Mouse (Mus musculus) cerebellum, adult 8-10 months (tissue): ENCODE results near the gene Actr2.
"Not testable (repeated sequence)": the region's sequence is repeated elsewhere in the genome, so short reads cannot be mapped to it uniquely, and the experiment has no call there.

Experiments
- DNase-seq: peaks from one replicate; pipeline ENCODE4 v3.0.0; 2022

Gene Actr2

DNA sequence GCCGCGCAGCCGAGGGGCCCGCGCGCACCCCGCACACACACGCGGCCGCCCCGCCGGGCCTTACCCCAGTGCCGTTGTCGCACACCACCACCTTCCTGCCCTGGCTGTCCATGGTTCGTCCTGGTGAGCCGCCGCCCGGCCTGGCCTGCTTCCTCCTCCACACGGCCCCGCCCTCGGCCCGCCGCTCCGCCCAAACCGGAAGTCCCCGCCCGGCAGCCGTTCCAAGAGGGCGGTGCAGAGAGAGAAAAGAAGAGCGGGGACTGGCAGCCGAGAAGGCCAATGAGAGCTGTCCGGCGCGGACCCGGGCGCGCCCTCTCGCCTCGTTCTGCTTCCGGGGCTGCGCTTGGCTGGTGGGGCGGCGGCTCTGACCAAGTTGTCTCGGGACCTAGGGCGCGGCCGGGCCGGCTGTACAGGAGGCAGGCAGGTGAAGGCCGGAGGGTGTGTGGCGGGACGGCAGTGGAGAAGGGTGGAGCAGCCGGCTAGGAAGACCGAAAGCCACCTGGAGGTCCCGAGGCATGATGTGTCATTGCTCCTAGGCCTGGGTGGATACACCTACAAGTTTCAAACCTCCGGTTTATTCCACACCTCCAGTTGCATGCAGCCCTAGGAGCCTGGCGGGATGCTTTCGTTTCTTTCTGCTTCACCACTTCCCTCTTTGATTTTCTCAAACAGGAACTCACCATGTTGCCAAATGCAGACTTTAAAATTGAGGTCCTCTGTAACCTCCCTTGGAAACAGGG is at the start of gene Actr2:
Gene Actr2, minus strand, starts transcription at position 173 of the 740 bp plus-strand sequence.
- DNase-seq, result peak; percentile 95

DNA sequence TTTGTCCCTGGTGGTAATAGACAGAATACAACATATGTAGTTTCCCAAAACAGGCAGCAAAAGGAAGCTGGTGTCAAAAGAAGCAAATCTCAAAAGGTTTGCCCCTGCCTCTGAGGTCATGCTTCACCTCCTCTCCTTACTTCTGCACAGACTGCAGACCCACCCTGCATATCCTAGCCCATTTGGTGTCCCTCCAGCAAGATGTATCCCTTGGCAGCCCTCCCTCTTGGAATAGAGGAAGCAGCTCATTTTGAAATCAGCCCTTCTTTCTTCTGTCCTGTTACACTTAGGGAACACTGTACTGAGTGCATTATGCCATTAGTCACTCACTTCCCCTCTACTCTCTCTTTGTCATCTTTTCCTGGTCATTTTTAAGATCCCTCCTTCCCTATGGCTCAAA is 46.2 kb upstream of the Actr2 start:
- no peak for DNase-seq

DNA sequence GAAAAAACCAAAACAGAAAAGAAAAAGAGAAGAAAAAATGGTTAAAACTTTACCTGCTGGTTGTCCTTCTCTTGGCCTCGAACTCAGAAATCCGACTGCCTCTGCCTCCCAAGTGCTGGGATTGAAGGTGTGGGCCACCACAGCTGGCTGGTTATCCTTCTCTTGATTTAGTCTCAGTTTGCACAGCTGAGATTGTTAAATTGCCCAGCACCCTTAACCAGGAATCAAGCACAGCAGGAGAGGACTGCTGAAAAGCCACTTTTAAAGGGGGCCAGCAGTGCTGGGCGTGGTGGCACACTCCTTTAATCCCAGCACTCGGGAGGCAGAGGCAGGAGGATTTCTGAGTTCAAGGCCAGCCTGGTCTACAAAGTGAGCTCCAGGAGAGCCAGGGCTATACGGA is 40.8 kb upstream of the Actr2 start:
- DNase-seq, result not testable (repeated sequence)

DNA sequence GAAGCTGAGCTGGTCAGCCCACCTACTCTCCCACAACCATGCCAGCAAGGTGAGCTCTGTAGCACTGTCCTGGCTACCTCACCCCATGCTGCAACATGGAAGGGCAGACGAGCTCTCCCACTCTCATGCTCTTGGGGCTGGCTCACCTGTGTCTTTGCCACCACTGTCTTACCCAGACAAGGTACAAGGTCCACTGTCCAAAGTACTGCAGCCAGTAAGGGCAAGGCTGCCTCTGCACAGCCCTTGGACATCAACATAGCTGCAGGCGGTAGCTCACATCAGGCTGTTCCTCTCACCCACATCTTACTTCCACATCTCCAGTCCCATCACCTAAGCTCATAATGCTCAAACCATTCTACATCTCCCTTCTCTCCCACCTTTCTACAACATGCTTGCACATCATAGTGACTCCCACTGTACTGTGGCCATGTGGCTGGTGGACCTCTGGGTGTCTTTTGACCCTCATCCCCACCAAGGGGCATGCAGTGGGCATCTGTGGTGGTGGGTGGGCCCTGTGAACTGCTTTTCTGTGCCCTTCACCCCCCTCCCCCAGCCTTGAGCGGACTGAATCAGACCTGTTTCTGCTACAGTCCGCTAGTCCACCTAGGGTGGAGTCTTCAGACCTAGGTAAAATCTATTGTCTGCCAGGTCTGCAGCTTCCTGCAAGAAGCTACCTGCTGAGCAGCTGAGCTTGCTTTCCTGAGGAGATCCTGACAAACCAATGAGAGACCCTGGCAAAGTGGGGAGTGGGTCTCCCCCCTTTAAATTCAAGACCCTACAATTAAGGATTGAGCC is 39.6 kb upstream of the Actr2 start:
- no peak for DNase-seq

DNA sequence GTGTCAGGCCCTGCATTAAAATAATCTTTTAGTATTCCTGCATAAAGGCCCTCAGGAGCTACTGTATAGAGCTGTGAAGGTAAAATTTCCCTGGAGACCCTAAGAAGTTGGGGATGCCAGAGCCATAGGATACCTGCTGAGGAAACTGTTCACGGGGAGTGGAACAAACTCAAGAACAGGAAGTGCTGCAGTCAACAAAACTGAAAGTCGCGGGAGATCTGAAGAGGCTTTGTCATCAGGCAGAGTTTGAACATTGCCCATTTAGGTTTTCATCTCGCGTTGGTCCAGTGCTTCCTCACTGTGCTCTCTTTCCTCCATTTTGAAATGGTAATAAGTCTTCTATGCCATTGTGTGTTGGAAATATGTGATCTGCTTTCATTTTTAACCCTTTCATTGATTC is 38.6 kb upstream of the Actr2 start:
- no peak for DNase-seq

DNA sequence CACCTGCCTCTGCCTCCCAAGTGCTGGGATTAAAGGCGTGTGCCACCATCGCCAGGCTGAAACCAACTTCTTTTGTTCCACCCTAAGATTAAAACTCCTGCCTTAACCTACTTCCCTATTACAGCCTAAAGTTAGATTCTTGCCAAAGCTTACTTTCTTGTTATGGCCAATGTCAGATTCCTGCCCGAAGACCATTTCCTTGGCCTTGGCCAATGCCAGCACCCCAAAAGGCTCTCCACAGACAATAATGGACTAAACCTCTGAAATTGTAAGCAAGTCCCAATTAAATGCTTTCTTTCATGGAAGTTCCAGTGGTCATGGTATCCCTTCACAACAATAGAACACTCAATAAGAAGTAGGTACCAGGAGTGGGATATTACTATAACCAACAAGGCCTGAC is 37.2 kb upstream of the Actr2 start:
- no peak for DNase-seq

DNA sequence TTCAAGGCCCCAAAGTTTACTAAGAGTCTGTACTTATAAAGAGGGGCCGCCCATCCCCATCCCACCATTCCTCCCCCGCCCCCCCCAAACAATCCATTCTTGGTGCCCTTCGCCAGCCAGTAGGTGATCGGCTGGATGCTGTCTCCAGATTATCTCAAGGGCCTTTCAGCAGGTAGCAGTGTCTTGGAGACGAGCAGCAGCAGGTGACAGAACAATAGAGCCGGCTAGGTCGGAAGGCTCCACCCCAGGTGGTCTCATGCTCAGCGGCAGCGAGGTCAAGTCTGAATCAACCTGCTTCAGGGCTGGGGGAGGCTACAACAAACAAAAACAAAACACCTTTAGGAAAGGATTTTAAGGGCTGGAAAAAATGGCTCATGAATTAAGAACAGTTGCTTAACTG is 32.7 kb upstream of the Actr2 start:
- no peak for DNase-seq

DNA sequence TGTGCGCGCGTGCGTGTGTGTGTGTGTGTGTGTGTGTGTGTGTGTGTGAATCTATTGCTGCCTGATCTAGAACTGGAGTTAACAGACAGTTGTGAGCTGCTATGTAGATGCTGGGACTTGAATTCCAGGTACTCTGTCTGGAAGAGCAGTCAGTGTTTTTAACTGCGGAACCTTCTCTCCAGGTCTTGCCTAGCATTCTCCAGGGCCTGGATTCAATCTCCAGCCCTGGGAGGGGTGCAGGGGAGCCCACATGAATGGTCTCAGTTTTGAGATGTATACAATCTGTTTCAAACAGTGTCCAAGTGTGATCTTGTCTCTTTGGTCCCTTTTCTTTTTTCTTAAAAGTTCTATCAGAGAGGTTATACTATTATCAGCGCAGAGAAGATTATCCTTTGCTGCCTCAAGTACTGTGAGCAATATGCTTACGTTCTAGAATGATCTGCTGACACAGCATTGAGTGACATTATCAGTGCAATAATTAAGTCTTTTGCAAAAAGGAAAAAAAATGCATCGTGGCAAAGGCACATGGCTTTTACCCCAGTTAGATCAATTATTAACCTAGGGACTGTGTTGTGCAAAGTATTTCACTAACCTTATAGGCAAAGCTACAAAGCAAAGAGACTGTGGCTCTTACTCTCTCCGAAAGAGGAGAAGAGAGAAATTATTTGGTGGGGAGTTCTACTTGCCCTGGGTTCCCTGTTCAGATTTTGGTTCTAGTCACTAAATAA is 32.0 kb upstream of the Actr2 start:
- DNase-seq, result no peak

DNA sequence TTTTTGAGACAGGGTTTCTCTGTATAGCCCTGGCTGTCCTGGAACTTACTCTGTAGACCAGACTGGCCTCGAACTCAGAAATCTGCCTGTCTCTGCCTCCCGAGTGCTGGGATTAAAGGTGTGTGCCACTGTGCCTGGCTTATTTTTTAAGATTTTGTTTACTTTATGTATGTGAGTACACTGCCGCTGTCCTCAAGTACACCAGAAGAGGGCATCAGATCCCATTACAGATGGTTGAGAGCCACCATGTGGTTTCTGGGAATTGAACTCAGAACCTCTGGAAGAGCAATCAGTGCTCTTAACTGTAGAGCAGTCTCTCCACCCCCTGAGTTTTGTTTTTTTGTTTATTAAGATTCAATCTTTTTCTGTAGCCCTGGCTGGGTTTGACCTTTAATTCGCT is 31.0 kb upstream of the Actr2 start:
- not testable (repeated sequence) for DNase-seq

DNA sequence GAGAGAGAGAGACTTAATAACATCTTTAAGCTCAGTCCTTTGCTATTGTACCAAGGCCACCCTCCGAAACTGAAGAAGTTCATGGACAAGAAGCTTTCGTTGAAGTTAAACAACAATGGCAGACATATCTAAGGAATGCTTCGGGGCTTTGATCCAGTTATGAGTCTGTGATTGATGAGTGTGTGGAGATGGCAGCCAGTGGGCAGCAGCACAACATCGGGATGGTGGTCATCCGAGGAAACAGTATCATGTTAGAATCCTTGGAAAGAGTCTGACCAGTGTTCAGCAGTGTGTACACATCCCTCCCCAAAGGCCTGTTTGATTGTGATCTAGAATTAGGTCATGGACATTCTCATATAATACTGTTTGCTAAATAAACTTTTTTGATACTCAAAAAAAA is 29.8 kb upstream of the Actr2 start:
- DNase-seq, result no peak

DNA sequence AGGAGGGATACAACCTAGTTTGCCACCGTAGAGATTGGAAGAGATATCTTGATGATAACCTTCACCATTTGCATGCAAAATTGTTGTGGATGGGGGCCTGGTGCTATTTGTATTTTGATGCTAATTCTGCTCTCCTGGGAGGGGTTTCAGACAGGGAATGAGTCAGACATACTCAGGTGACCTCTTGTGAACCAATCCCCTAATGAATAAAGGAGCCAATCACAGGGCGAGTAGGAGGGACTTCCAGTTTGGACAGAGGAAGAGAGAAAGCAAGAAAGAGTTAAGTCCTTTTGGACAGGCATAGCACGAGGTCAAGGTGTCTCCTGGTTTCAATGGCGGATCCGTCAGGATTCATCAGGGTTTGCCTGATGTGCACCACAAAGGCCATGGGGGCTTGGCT is 27.6 kb upstream of the Actr2 start:
- DNase-seq, result no peak

DNA sequence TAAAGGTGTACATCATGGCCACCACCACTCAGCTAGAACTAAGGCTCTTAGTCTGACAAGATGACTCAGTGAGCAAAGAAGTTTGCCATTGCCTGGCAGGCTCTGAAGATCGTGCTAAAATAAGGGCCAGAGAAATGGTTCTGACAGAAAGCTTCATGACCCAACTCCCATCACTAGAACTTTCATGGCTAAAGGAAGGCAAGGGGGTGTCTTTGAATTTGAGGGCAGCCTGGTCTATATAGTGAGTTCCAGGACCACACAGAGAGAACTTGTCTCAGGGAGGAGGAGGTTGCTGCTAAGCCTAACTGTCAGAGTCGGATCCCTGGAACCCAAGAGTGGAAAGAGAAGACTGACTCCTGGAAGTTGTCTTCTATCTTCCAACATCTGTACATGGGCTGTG is 27.0 kb upstream of the Actr2 start:
- no peak for DNase-seq

DNA sequence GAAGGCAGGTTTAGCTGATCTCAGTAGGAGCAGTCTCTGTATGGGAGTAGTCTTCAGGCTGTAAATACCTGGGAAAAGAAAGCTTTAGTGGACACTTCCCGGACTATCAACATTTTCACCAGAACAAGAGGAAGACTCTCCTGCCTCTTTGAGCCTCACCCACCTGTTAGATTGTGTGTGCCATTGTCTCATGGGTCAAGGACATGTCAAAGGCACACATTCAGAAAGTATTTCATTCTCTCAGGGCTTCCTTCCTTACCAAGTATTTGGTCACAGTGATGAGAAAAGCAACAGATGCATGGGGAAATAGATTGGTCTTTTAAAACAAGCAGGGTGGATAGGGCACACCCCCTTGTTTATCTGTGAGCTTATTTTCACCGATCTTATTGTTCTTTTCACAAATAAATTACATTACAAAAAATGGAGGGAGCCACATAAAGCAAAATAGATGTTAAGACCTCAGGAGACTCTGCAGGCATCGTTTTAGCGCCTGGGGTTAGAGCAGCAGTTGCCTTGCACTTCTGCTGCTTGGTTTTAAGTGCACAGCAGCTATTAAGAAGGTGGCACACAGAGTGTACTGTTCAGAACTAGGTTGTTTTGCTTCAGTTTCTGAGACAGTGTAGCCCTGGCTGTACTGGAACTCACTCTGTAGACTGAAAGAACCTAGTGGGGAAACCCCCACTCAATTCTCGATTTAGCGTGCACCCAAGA is 25.9 kb upstream of the Actr2 start:
- DNase-seq, result no peak

DNA sequence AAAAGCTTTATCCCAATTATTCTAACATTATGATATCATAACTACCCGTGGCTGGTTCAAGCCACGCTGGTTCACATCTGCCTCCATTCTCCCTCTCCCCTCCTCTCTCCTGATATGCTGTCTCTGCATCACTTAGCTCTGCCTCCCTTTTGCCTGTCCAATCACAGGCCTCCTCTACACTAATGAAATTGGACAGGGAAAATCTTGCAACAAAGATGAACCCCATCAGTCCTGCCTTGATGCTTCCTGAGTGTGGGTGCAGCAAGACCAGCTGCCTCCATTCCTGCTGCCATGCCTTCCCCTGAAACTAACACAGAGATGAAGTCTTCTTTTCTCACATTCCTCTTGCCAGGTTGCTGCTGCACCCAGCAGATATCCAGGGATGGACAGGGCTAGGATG is 25.2 kb upstream of the Actr2 start:
- no peak for DNase-seq

DNA sequence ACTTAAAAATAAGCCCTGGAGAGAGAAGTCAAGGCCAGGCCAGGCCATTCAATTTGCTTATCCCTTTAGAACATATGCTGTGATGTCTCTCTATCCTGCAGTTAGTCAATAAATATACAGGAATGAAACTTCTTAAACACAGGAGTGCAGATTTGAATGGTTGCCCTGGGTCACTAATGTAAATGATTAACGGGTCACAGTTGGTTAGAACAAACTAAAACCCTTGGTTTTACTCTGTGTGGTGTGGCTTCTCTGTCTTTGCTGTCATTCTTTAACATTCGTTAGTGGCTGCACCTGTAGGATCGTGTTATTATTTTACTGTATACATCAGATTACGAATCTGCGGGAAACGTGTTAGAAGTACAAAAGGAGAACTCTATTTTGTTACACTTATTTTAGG is 23.6 kb upstream of the Actr2 start:
- no peak for DNase-seq

DNA sequence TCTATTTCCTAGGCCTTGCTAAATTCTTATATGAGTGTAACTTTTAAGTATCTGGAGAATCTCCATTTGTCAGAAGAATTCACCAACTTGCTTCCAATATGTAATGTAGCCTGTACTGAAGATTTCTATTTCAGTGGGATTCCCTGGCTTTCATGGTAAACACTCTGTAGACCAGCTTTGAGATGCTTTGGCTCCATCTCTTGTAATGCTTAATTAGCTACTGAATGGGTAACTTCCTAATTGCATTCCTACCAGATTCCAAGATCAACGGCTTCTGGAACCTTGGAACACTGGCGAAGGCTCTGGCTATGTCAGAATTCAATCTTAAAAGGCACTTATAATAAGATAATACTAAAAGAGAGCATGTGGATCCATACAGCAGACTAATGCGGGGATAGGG is 22.2 kb upstream of the Actr2 start:
- DNase-seq, result not testable (repeated sequence)

DNA sequence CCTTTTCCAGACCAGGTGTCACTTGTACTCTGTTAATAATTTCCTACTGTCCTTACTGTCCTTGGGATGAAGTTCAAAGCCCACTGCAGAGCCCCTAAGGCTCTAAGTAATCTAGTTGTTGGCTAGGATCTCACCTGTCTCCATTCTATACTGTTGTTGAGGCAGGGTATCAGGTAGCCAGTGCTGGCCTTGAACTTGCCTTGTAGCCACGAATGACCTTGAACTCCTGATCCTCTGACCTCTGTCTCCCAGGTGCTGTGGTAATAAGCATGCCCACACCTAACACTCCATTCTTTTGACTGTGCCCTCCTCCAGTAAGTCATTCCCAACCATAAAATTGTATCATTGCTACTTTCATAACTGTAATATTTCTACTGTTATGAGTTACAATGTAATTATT is 21.0 kb upstream of the Actr2 start:
- no peak for DNase-seq

DNA sequence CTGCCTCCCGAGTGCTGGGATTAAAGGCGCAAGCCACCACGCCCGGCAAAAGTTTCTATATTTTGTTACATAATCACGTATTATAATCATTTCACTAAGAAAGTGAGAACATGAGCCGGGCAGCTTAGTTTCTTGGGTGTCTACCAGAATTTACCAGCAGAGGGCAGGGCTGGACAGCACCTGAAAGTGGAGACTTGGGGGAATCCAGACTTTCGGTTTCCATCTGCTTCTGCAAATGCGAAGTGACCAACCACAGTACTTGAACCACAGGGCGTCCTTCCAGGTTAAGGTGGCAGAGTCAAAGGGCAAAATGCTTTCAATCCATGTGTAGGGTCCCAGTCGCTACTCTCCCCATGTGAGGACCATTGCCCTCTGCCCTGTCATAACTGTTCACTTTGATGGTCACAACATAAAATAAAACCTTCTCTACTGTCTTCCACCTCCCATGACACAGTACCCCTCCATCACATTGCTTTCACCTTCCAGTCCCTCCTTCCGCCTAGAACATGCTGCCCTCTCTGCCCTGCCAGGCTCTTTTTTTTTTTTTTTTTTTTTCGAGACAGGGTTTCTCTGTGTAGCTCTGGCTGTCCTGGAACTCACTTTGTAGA is 20.3 kb upstream of the Actr2 start:
- DNase-seq, result peak; percentile 68

DNA sequence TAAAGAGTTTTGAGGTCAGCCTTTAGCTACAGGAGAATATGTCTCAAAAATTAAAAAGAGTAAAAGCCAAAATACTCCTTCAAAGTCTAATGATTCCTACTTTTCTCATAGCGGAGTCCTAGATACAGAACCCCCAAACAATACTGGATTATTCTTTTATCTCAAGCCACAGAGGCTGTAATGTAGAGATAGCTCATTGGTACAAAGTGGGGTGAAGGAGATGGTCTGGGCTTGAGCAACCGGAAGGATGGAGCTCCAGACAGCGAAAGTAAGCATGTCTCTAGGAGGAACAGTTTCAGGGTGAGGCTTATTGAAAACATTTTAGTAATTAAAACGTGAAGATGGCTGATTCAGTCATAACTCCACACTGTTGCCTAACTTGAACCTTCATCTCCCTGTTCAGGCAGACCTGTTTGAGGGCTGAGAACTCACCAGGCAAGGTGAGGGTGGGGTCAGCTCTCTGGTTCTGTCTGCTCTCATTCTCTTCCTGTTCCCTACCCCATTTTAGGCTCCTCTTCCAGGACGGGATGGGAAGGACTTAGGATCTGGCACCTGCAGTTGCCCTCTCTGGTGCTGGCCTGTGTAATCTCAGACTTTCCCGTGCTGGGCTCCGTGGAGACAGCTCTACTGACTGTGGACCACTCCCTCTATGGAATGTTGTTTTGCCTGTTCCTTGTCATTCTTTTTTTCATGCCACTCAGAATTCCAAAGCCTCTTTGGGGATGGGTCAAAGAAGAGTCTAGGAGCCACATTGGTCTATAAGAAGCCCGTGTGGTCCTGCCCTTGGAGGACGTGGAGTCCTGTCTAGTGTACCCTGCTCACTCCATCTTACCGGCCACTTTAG is 14.2 kb upstream of the Actr2 start:
- no peak for DNase-seq

DNA sequence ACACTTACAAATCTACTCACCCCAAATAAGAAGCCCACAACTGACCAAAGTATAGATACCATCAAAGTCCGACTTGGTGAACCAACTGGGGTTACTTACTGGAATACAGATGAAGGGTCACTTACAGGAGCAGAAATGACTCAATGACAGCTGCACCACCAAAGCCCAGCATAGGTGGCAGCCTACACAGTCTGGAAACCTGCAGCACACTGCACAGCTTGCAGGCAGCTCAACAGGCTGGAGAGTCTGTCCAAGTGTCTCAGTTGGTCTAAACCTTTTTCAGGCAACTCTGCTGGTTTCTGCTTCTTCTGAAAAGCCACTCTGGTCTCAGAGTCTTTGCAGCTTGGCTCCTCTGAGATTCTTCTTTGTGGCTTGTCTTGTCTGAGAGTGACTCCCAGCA is 12.7 kb upstream of the Actr2 start:
- no peak for DNase-seq

DNA sequence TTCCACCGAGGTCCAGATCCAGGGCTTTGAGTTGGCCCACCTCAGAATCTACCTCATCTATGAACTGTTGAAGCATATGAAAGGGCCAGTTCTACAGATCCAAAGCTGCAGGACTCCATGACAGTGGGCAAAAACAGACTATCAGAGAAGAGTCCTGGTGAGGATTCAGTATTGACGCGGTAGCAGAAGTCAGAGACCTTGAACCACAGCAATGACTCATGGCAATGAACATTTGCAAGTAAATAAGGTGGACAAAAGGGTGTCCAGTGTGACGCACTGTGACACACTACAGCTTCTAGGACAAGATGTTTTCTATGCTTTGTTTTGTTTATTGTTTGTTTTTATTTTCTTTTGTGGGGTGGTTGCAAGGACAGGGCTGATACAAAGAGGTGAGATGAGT is 4.0 kb upstream of the Actr2 start:
- no peak for DNase-seq

DNA sequence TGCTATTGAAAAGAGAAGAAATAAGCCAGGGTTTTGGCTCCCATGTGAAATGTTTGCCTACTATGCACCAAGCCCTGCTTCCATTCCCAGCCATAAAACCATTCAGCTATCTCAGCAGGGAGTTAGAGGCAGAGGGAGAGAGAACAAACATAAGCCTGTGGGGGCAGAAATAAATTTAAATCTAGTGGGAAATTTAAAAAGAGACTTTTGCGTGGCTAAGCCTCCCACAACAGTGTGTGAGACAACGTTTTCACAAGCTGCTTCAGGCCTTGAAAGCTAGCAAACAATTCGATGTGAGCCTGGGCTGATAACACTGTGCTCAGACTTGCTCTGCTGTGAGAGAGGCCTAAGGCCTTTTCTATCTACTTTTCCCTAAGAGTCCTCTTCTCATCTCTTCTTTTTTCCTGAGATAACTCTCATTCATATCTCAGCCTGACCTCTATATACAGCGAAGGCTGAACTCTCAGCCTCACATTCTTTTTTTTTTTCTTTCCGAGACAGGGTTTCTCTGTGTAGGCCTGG is 3.4 kb upstream of the Actr2 start:
- DNase-seq, result no peak
